Mouse (Mus musculus) liver, embryonic 16.5 days (tissue): ENCODE measurements at regions not wholly inside any gene's neighbourhood (a gene's known extent, or its start where the extent isn't known, plus 50 kb on each side); places are given as distances from the start of the nearest gene placed in this dataset.
A peak's percentile ranks its signal among the peaks of the same experiment; 100 is the strongest.

Experiments used
- ATAC-seq: fragments of 200-750 bp; cut with Nextera tagmentation; 2 replicates; pipeline ENCODE4 v1.8.0; 2017; ENCODE audit warnings: low read depth, mild to moderate bottlenecking, moderate number of reproducible peaks, moderate library complexity
- H3K27ac ChIP-seq: fragments of 300-500 bp; sonication (generic); 2 replicates; pipeline ENCODE4 v1.5.1; 2014; ENCODE audit warnings: mild to moderate bottlenecking, low read length
- H3K27me3 ChIP-seq: fragments of 300-500 bp; sonication (generic); 2 replicates; pipeline ENCODE4 v1.6.1; 2014; ENCODE audit warnings: low read depth, low read length, mixed read lengths; ENCODE audit not compliant: control insufficient read depth, insufficient read depth
- H3K36me3 ChIP-seq: fragments of 300-500 bp; sonication (generic); 2 replicates; pipeline ENCODE4 v1.6.1; 2014; ENCODE audit warnings: mild to moderate bottlenecking; ENCODE audit not compliant: control insufficient read depth, insufficient read depth
- H3K4me1 ChIP-seq: fragments of 300-500 bp; sonication (generic); 2 replicates; pipeline ENCODE4 v1.6.1; 2014; ENCODE audit warnings: low read depth, low read length, mixed read lengths; ENCODE audit not compliant: control insufficient read depth
- H3K4me2 ChIP-seq: fragments of 300-500 bp; sonication (generic); 2 replicates; pipeline ENCODE4 v1.6.1; 2014; ENCODE audit warnings: low read depth, low read length, mixed read lengths
- H3K4me3 ChIP-seq: fragments of 300-500 bp; sonication (generic); 2 replicates; pipeline ENCODE4 v1.5.1; 2014; ENCODE audit warnings: low read depth, mild to moderate bottlenecking, low read length
- H3K9ac ChIP-seq: fragments of 300-500 bp; sonication (generic); 2 replicates; pipeline ENCODE4 v1.6.1; 2014; ENCODE audit warnings: low read depth, low read length
- H3K9me3 ChIP-seq: fragments of 300-500 bp; sonication (generic); replicated peaks from 2 replicates; pipeline ENCODE4 v1.6.1; 2016; ENCODE audit warnings: low read length; ENCODE audit not compliant: control insufficient read depth
- WGBS: fragments of 180-500 bp; shearing (Covaris S2); extraction: QIAGEN DNeasy Blood & Tissue Kit; methylation state at CpG from one replicate; pipeline ENCODE4 v1.1.7; 2014; ENCODE audit not compliant: insufficient replicate concordance; 5-methylcytosine and 5-hydroxymethylcytosine counted together

- 63% methylated on average over 3 of the region's 3 CpGs for WGBS
- no peak overlapping the region for H3K4me2 ChIP-seq
- no peaks in the 10 kb centered on the region for H3K4me1 ChIP-seq
- no peaks in the 10 kb centered on the region for H3K9me3 ChIP-seq
- no peak for ATAC-seq
- H3K4me3 ChIP-seq = no peak overlapping the region
- H3K27ac ChIP-seq = no peak overlapping the region
- H3K9ac ChIP-seq = no peak overlapping the region
- no peaks in the 10 kb centered on the region for H3K36me3 ChIP-seq
- no peaks in the 10 kb centered on the region for H3K27me3 ChIP-seq
Observed at GRCm38 (mm10) chr12:109713041-109713440, 112.9 kb upstream of the Rtl1 start.

GRCm38 (mm10) chr12:109714061-109714460 lies 113.9 kb upstream of the Rtl1 start:
- Histone ChIP-seq H3K9me3 (no peaks in the 10 kb centered on the region), H3K36me3 (no peaks in the 10 kb centered on the region), H3K27ac (no peak overlapping the region), H3K4me1 (no peaks in the 10 kb centered on the region), H3K4me2 (no peak overlapping the region), H3K27me3 (no peaks in the 10 kb centered on the region), H3K4me3 (no peak overlapping the region), H3K9ac (no peak overlapping the region)
- no peak for ATAC-seq
- WGBS = 73% methylated on average over 5 of the region's 5 CpGs

- Histone ChIP-seq H3K27me3 (no peaks in the 10 kb centered on the region), H3K4me2 (no peak overlapping the region), H3K9me3 (no peaks in the 10 kb centered on the region), H3K9ac (no peak overlapping the region), H3K4me1 (no peaks in the 10 kb centered on the region), H3K36me3 (no peaks in the 10 kb centered on the region), H3K27ac (no peak overlapping the region), H3K4me3 (no peak overlapping the region)
- WGBS = 77% methylated on average over 20 of the region's 20 CpGs
- no peak for ATAC-seq
Observed at GRCm38 (mm10) chr12:109716991-109717390, 116.9 kb upstream of the Rtl1 start.

- H3K4me3 ChIP-seq = no peak overlapping the region
- WGBS = 72% methylated on average over 9 of the region's 9 CpGs
- H3K4me1 ChIP-seq = no peaks in the 10 kb centered on the region
- no peaks in the 10 kb centered on the region for H3K36me3 ChIP-seq
- H3K4me2 ChIP-seq = no peak overlapping the region
- H3K9me3 ChIP-seq = no peaks in the 10 kb centered on the region
- H3K9ac ChIP-seq = no peak overlapping the region
- ATAC-seq = no peak
- no peaks in the 10 kb centered on the region for H3K27me3 ChIP-seq
- H3K27ac ChIP-seq = no peak overlapping the region
Observed at GRCm38 (mm10) chr12:109718036-109718435, 117.9 kb upstream of the Rtl1 start.

DNA sequence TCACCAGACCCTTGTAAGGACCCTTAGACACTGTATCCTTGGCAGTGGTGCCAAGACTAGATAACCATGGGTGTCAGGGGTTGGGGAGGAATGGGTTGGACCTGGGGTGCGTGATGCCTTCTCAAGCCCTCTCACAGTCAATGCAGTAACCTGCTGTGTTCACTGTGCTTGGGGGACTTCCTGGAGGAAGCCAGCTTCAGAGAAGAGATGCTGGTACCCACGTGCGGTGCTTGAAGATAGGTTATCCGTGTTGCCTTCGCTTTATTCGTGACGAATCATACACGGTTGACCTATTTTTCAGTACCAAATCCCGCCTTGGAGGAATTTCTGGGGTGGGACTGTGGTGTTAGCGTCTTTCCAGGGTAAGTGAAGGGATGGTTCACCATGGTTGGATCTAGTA lies 138.1 kb upstream of the Rtl1 start:
- ATAC-seq = no peak
- H3K4me1 ChIP-seq = no peaks in the 10 kb centered on the region
- H3K9ac ChIP-seq = no peak overlapping the region
- no peak overlapping the region for H3K27ac ChIP-seq
- H3K4me2 ChIP-seq = no peak overlapping the region
- H3K4me3 ChIP-seq = no peak overlapping the region
- no peaks in the 10 kb centered on the region for H3K36me3 ChIP-seq
- H3K9me3 ChIP-seq = no peaks in the 10 kb centered on the region
- H3K27me3 ChIP-seq = no peaks in the 10 kb centered on the region
- 66% methylated on average over 10 of the region's 10 CpGs for WGBS

DNA sequence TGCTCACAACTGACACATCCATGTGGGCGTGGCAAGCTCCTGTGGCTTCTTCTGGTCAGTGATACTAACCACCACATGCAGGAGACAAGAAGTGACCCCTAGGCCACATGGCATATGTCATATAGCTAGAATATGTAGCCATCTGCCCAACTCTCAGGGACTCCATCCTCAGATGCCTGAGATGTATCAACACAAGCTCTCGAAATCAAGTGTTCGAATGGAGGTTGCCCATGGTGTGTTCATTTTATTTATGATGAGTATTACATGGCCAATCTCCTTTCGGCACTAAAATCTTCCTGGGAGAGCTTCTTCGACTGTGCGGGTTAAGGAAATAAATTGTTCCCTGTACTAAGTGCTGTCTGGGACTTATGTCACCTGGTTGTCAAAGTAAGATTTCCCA lies 138.8 kb upstream of the Rtl1 start:
- H3K9me3 ChIP-seq = no peaks in the 10 kb centered on the region
- no peaks in the 10 kb centered on the region for H3K36me3 ChIP-seq
- no peak for ATAC-seq
- no peak overlapping the region for H3K9ac ChIP-seq
- H3K27me3 ChIP-seq = no peaks in the 10 kb centered on the region
- WGBS = 70% methylated on average over 6 of the region's 6 CpGs
- H3K4me3 ChIP-seq = no peak overlapping the region
- H3K4me2 ChIP-seq = no peak overlapping the region
- no peaks in the 10 kb centered on the region for H3K4me1 ChIP-seq
- H3K27ac ChIP-seq = no peak overlapping the region

DNA sequence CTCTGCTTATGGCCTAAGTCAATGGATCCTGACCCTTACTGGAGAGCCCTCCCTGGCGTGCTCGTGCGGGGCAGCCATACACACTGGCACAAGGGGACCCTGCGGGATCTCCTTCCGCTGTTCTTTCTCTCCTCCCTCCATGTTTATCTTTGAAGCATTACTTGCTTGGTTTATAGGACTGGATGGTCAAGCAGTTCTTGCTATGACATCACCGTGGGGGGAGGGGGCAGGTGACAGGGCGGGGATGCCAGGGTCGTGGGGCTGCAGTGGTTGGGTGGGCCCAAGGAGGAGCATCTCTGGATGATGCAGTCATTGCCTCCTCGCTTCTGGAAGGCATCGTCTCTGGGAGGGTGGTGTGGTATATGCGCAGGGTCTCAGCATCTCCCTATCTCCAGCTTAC lies 142.4 kb upstream of the Rtl1 start:
- H3K27ac ChIP-seq = no peak overlapping the region
- H3K9me3 ChIP-seq = no peaks in the 10 kb centered on the region; the same call in 1 of the 2 replicates
- ATAC-seq = peak; percentile 5; the same call in 1 of the 2 replicates
- H3K4me2 ChIP-seq = no peak overlapping the region
- no peaks in the 10 kb centered on the region for H3K36me3 ChIP-seq
- H3K9ac ChIP-seq = no peak overlapping the region
- H3K27me3 ChIP-seq = no peaks in the 10 kb centered on the region
- no peak overlapping the region for H3K4me3 ChIP-seq
- 78% methylated on average over 11 of the region's 11 CpGs for WGBS
- no peaks in the 10 kb centered on the region for H3K4me1 ChIP-seq

DNA sequence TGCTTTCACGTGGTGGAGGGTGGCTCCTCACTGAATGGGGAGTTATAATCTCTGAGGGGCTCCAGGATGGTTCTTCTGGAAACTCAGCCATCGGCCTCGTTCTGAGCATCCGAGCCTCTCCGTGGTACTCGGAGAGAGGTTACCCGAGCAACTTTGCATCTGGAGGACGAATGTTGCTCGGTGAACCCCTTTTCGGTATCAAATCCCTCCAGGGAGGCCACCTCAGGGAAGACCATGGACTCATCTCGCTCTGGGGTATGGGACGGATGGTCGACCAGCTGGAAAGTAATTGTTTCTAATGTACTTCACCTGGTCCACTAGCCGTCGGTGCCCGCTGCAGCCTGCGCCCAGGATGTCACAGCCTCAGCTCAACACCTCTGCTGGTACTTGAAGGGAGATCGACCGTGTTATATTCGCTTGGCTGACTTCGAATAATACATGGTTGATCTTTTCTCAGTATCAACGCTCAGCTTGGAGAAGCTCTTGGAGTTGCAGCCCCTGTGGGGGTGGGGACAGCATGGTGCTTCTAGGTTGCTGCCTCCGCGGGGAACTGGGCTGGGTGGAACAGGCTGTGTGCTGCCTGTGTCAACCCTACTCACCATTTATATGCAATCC lies 143.0 kb upstream of the Rtl1 start:
- ATAC-seq = no peak
- H3K4me3 ChIP-seq = no peak overlapping the region
- H3K27ac ChIP-seq = no peak overlapping the region
- no peak overlapping the region for H3K4me2 ChIP-seq
- 74% methylated on average over 24 of the region's 24 CpGs for WGBS
- no peaks in the 10 kb centered on the region for H3K36me3 ChIP-seq
- H3K4me1 ChIP-seq = no peaks in the 10 kb centered on the region
- no peak overlapping the region for H3K9ac ChIP-seq
- H3K27me3 ChIP-seq = no peaks in the 10 kb centered on the region
- H3K9me3 ChIP-seq = no peaks in the 10 kb centered on the region; the same call in 1 of the 2 replicates

- H3K27ac ChIP-seq = no peak overlapping the region
- H3K4me3 ChIP-seq = no peak overlapping the region
- ATAC-seq = no peak
- 67% methylated on average over 4 of the region's 4 CpGs for WGBS
- no peaks in the 10 kb centered on the region for H3K4me1 ChIP-seq
- no peaks in the 10 kb centered on the region for H3K36me3 ChIP-seq
- no peak overlapping the region for H3K9ac ChIP-seq
- H3K4me2 ChIP-seq = no peak overlapping the region
- H3K27me3 ChIP-seq = no peaks in the 10 kb centered on the region
- no peaks in the 10 kb centered on the region; the same call in 1 of the 2 replicates for H3K9me3 ChIP-seq
Observed at GRCm38 (mm10) chr12:109744186-109744585, 144.1 kb upstream of the Rtl1 start.
